Mouse (Mus musculus) C2C12 (cell line): ENCODE data around the gene Gm26965. TPM values are rescaled to one million over a fixed set of nuclear protein-coding genes. Genes with fewer than 3 reads are reported as not detected.
"Not testable (repeated sequence)": the region's sequence is repeated elsewhere in the genome, so short reads cannot be mapped to it uniquely, and the experiment has no call there.

Source experiments
- H3K27me3 ChIP-seq: one replicate; pipeline ENCODE4 v1.6.1; 2011; ENCODE audit not compliant: control insufficient read depth, insufficient read depth, insufficient read length
- H3K36me3 ChIP-seq: one replicate; pipeline ENCODE4 v1.6.1; 2011; ENCODE audit not compliant: control insufficient read depth, insufficient read depth
- H3K4me3 ChIP-seq: one replicate; pipeline ENCODE4 v1.5.1; 2011; ENCODE audit warnings: mild to moderate bottlenecking, control low read depth; ENCODE audit not compliant: poor library complexity, insufficient read depth, severe bottlenecking
- H3K79me2 ChIP-seq: one replicate; pipeline ENCODE4 v1.6.1; 2011; ENCODE audit not compliant: control insufficient read depth, insufficient read depth
- H3K79me3 ChIP-seq: one replicate; pipeline ENCODE4 v1.6.1; 2011; ENCODE audit warnings: low read depth, control low read depth
- H3ac ChIP-seq: one replicate; pipeline ENCODE3; 2011; ENCODE audit warnings: low read depth; ENCODE audit not compliant: control insufficient read depth, insufficient read length
- CEBPB ChIP-seq: IDR thresholded peaks from one replicate; pipeline ENCODE4 v1.6.1; 2011; ENCODE audit warnings: low read depth, mild to moderate bottlenecking, control low read depth, moderate library complexity
- CTCF ChIP-seq: IDR thresholded peaks from one replicate; pipeline ENCODE4 v1.5.1; 2011; ENCODE audit not compliant: control insufficient read depth, insufficient read depth, insufficient read length
- FOSL1 ChIP-seq: IDR thresholded peaks from one replicate; pipeline ENCODE4 v1.8.0; 2011; ENCODE audit warnings: mild to moderate bottlenecking, low read length; ENCODE audit not compliant: poor library complexity, insufficient read depth, severe bottlenecking
- MAX ChIP-seq: IDR thresholded peaks from one replicate; pipeline ENCODE4 v1.6.1; 2011; ENCODE audit warnings: mild to moderate bottlenecking, control low read depth
- MYOD1 ChIP-seq: IDR thresholded peaks from one replicate; pipeline ENCODE4 v1.6.1; 2011; ENCODE audit warnings: low read depth; ENCODE audit not compliant: control insufficient read depth, insufficient read length
- MYOG ChIP-seq: IDR thresholded peaks from one replicate; pipeline ENCODE4 v1.6.1; 2011; ENCODE audit not compliant: control insufficient read depth, insufficient read length; ENCODE audit errors: extremely low read depth
- USF1 ChIP-seq: IDR thresholded peaks from one replicate; pipeline ENCODE4 v1.6.1; 2011; ENCODE audit warnings: low read depth, mild to moderate bottlenecking, control low read depth, moderate library complexity
- polyA plus RNA-seq: library from polyadenylated mRNA; unstranded; fragments of >200 nt; fragmentation: generic; extraction: Trizol; gene quantifications from one replicate; pipeline ENCODE4 v1.2.1, GENCODE M21; 2012; ENCODE audit warnings: missing spikeins

Gm26965 gene
- polyA plus RNA-seq, 1 experiment, result not detected

DNA sequence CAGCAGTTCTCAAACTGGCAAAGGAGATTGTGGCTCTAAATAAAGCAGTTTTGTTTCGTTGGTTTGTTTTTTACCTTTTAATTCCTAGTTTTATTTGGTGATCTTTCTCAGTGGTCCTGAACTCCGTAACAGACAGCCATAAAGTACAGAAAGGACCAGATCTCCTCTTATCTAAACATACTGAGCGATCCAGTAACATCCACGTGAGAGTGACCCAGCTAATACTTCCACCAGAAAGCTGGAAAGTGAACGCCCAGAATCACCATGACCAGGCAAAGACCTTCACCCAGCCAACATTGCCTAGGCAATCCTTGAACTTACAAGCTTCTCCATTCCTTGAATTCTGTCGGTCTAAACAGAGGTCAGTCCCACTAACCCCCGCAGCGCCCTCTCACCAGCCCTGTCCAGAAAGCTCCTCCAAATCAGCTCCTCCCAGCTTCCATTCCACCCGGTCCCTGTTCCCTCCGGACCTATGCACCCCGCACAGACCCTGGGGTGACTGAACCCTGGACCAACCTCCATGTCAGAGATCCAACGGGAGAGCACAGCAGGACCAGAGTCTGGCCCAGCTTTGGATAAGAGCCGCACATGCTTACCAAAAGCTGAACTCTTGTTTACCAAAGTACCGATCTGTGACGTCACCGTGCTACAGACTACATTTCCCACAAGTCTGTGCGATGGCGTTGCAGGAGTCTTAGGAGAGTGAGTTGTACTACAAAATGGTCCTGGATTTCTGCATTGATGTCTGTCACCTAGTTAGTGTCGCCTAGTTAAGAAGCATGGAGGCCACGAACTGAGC lies 42.1 kb downstream of the Gm26965 start, which contains the start of gene Zfp874b:
Gene Zfp874b, minus strand, starts transcription at position 634 of the 799 bp plus-strand sequence.
- Histone ChIP-seq H3K27me3 (no peaks in the 10 kb centered on the region), H3K4me3 (peak within 1 kb of the TSS; percentile 46), H3K79me3 (no peaks in the 10 kb centered on the region), H3ac (peak within 1 kb of the TSS; percentile 70), H3K36me3 (no peaks in the 10 kb centered on the region), H3K79me2 (no peaks in the 10 kb centered on the region)
- TF ChIP-seq MYOD1 (no peak), MYOG (no peak), CEBPB (no peak), USF1 (no peak), CTCF (no peak), MAX (no peak), FOSL1 (no peak)

- Histone ChIP-seq H3K4me3 (no peak overlapping the region), H3K79me2 (no peaks in the 10 kb centered on the region), H3K27me3 (no peaks in the 10 kb centered on the region), H3ac (no peak overlapping the region), H3K79me3 (no peaks in the 10 kb centered on the region), H3K36me3 (no peaks in the 10 kb centered on the region)
- no peak for TF ChIP-seq CTCF
- no peak for TF ChIP-seq FOSL1
- TF ChIP-seq MAX, result no peak
- no peak for TF ChIP-seq CEBPB
- no peak for TF ChIP-seq USF1
- no peak for TF ChIP-seq MYOG
- no peak for TF ChIP-seq MYOD1
Measured at GRCm38 (mm10) chr13:67481528-67481927, 44.4 kb downstream of the Gm26965 start.

GRCm38 (mm10) chr13:67469274-67469673 lies 56.7 kb downstream of the Gm26965 start:
- no peaks in the 10 kb centered on the region for H3K36me3 ChIP-seq
- H3K79me3 ChIP-seq, result no peaks in the 10 kb centered on the region
- no peak overlapping the region for H3K4me3 ChIP-seq
- no peak overlapping the region for H3ac ChIP-seq
- H3K27me3 ChIP-seq, result no peaks in the 10 kb centered on the region
- H3K79me2 ChIP-seq, result no peaks in the 10 kb centered on the region
- TF ChIP-seq MYOG (no peak), MYOD1 (no peak), USF1 (no peak), MAX (no peak), CTCF (no peak), CEBPB (no peak), FOSL1 (no peak)

GRCm38 (mm10) chr13:67463506-67464185 lies 62.3 kb downstream of the Gm26965 start:
- H3K4me3 ChIP-seq, H3K27me3 ChIP-seq, H3K79me3 ChIP-seq, H3ac ChIP-seq, H3K36me3 ChIP-seq, H3K79me2 ChIP-seq: not testable (repeated sequence)

- H3K27me3 ChIP-seq, result no peaks in the 10 kb centered on the region
- no peak for TF ChIP-seq MYOD1
Measured at GRCm38 (mm10) chr13:67452021-67452309, 74.0 kb downstream of the Gm26965 start.

GRCm38 (mm10) chr13:67451172-67452020 lies 74.6 kb downstream of the Gm26965 start, which contains the start of gene Zfp874a:
Gene Zfp874a (minus strand): TSS chr13:67451624.
- TF ChIP-seq CEBPB (no peak), MYOD1 (no peak)
- no peak within 1 kb of the TSS for H3K4me3 ChIP-seq
- no peaks in the 10 kb centered on the region for H3K79me3 ChIP-seq
- H3K27me3 ChIP-seq, result no peaks in the 10 kb centered on the region
- H3ac ChIP-seq, result peak within 1 kb of the TSS; percentile 67
- no peaks in the 10 kb centered on the region for H3K36me3 ChIP-seq
- H3K79me2 ChIP-seq, result no peaks in the 10 kb centered on the region

More at GRCm38 (mm10) chr13:67452021-67452309, 74.0 kb downstream of the Gm26965 start:
- Histone ChIP-seq H3K36me3 (no peaks in the 10 kb centered on the region), H3ac (no peak overlapping the region), H3K79me2 (no peaks in the 10 kb centered on the region), H3K4me3 (no peak overlapping the region), H3K79me3 (no peaks in the 10 kb centered on the region)

Other genes with a start within 250 kb of the Gm26965 start
- gene Zfp458, start 247.7 kb downstream of the Gm26965 start, polyA plus RNA-seq, result 0.32 TPM
- 0.12 TPM for gene Zfp457, start 219.7 kb downstream of the Gm26965 start, polyA plus RNA-seq
- gene Zfp595, start 193.6 kb downstream of the Gm26965 start, polyA plus RNA-seq, result 0.54 TPM
- 0.90 TPM for gene Gm28044, start 165.6 kb downstream of the Gm26965 start, polyA plus RNA-seq
- gene Zfp953, start 165.5 kb downstream of the Gm26965 start, polyA plus RNA-seq, result 0.16 TPM
- gene Gm28041, start 150.4 kb downstream of the Gm26965 start, polyA plus RNA-seq, result 0.88 TPM
- gene Zfp456, start 150.3 kb downstream of the Gm26965 start, polyA plus RNA-seq, result 0.06 TPM
- 1.4 TPM for gene Zfp429, start 126.3 kb downstream of the Gm26965 start, polyA plus RNA-seq
- not detected for gene Zfp459, start 104.7 kb downstream of the Gm26965 start, polyA plus RNA-seq
- 0.75 TPM for gene Zfp874a, start 74.5 kb downstream of the Gm26965 start, polyA plus RNA-seq
- 1.4 TPM for gene Zfp874b, start 41.9 kb downstream of the Gm26965 start, polyA plus RNA-seq
- gene Zfp58, start 25.6 kb downstream of the Gm26965 start, polyA plus RNA-seq, result 1.3 TPM
- 13.1 TPM for gene Zfp87, start within 50 bp of the Gm26965 start, polyA plus RNA-seq
- gene Zfp748, start 27.7 kb upstream of the Gm26965 start, polyA plus RNA-seq, result 1.1 TPM
- gene Zfp729b, start 83.6 kb upstream of the Gm26965 start, polyA plus RNA-seq, result 0.94 TPM
- gene Gm49345, start 111.6 kb upstream of the Gm26965 start, polyA plus RNA-seq, result 0.23 TPM
- gene Zfp729a, start 111.6 kb upstream of the Gm26965 start, polyA plus RNA-seq, result 0.68 TPM
- 0.73 TPM for gene Zfp738, start 160.9 kb upstream of the Gm26965 start, polyA plus RNA-seq
- gene Zfp65, start 203.0 kb upstream of the Gm26965 start, polyA plus RNA-seq, result 1.3 TPM
- 0.51 TPM for gene Zfp85, start 229.1 kb upstream of the Gm26965 start, polyA plus RNA-seq